Mouse (Mus musculus): ENCODE data around the gene Zfp366.
"Not testable (repeated sequence)": the region's sequence is repeated elsewhere in the genome, so short reads cannot be mapped to it uniquely, and the experiment has no call there.

Zfp366 gene

DNA sequence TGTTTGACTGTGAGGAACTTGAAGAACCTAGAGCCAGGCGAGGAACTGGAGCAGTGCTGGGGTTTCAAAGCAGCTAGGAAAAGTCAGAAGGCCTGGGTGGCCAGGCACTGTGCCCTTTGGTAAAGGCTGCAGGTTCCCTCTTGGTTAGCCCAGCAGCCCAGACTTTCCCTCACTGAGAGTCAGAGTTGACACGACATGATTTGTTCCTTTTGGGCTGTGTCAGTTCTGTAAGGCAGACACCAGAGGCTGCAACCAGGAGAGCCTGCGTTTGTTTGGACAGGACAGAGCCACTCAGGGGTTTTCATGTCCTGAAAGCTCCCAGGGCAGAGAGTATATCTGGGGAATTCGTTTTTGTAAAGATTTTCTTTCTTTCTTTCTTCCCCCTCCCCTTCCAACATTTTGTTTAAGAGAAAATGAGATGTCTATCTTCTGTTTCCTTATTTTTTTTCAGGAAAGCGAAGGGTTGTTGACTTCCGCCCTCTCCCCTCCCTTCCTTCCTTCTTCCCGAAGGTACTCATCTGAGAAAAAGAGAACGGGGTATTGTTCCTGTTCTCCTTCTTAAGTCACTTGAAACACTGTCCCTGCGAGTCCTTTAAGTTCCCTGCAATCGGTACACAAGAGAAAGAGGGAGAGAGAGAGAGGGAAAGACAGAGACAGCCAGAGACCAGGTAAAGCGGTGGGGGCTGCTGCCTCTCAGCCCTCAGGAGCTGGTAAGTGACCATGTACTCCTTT, at the start of gene Zfp366:
Gene Zfp366, plus strand, starts transcription at position 669 of the 732 bp plus-strand sequence.
- no peak for DNase-seq (ENCODE audit: low spot score)

DNA sequence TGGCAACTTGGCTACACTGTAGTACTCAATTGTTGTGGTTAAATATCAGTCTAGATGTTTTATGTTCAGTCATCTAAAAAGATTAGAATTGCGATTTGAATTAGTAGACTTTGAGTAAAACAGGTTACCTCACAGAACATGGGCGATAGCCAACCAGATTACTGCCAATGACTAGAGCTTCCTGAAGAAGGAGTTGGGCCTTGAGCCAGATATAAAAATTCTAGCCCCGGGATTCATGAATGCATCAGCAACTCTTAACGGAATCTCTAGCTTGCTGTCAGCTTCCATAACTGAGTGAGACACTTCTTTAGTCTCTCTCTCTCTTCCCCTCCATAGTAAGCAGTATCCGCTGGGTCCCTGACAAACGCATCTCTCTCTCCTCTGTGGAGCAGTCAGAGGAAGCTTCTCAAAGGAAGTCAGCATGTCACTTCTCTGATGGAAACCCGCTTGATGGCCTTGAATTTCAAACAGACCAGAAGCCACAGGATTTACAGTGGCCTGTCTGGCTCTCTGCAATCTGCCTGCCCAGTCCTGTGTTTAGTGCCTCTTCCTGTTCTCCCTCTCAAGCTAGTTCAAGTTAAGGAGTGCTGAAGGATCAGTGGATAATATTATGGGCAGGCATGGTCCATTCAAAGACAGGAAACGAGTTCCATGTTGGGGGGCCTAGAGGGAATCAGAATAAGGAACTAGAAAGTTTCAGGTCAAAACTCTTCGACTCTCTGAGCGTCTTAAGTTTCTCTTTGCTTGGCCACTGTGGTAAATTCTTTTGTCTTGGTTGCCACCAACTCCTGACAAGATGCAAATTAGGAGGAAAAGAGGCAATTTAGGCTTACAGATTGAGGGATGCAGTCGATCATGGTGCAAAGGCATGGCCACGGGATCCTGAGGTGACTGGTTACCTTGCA, 46.0 kb upstream of the Zfp366 start:
- no peak for DNase-seq (ENCODE audit: low spot score)

DNA sequence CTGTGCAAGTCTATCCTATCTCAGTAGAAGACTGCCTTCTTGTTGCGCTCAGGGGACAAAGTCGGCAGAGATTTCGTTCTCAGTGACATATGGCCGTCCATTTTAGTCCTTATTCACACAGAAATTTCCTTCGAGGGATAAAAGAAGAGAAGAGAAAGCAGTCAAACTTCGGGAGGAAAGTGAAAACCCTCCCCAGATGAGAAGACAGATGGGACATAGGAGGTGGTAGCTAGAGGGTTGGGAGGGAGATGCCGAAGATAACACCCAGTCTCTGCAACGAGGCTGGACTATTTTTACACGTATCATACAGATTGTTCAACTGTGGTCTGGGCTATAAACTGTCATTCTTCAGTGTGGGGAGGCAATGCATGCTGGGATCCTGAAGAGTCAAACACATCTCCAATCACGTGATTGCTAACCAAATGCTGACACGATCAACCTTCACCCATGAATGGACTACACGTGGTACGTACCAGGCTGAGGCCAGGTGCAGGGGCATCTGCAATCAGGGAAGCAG, 38.2 kb upstream of the Zfp366 start:
- no peak for DNase-seq (ENCODE audit: low spot score)

DNA sequence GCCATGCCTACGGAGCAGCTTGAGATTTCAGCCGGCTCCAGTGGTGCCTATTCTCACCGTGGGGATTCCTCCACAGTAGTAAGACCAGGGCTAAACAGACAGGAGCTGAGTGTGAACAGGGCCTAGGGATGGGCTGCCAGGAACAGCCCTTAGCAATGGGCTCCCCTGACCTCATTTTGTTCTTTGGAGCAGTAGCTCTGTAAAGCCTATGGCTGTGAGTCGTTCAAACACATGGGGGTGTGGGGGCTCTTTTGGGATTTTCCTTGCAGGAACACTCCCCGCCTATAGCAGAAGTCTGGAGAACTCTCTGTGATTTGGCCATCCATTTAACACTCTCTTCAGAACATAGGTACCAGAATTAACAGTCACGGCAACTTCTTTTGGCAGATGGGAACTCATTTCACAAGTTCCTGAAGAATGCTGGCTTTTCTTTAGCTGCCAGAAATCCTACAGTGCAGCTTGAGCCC, 36.9 kb upstream of the Zfp366 start:
- DNase-seq (ENCODE audit: low spot score) = no peak

DNA sequence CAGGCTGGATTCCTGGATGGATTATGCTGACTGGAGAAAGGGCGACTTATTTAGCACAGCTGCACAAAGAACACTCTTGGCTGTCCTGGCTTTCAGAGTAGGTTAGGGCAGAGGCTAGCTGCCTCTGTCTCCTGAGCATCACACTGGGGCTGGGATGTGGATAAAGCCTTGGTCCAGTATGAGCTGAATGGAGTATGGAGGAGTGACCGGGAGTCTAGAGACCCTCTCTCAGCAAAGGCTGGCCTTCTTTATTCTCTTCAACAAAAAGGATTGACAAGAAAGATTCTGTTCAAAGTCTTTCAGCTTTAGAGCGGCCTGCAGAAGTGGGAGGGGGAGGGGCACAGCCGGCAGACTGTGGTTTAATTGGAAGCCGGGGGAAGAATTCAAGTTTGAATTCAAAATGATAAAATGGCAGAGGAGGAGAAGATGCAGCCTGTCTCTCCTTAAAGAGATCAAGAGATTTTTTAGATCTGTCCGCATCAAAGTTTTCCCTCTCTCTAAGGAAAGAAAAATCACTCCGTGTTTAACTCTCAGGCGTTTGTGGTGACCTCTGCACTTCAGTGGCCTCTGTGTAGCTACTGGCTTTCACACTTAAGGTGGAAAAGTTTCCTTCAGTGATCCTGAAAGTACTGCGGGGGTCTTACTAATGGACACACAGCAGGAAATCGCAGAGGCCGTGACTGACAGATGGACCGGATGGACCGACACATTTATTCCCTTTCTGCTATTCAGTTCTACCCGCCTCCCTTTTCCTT, 34.9 kb upstream of the Zfp366 start:
- peak; percentile 63 for DNase-seq (ENCODE audit: low spot score)

DNA sequence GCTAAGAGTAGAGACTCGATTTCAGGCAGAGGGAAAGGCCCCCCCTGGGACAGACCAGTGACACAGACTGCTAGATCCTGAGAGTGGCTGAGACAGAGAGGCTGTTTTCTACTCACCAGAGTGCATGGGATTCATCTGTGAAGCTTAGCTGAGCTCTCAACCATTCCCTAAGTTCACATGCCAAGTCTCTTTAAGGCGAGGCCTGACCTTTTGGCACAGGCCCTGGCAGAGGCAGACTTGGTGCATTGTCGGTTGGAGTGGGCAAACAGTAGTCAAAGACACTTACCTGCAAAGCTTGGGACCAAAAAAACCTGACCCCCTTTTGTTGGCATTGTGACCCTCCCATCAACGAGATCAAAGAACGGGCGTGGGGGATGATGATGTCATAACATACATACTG, 34.0 kb upstream of the Zfp366 start:
- DNase-seq (ENCODE audit: low spot score) = no peak

DNA sequence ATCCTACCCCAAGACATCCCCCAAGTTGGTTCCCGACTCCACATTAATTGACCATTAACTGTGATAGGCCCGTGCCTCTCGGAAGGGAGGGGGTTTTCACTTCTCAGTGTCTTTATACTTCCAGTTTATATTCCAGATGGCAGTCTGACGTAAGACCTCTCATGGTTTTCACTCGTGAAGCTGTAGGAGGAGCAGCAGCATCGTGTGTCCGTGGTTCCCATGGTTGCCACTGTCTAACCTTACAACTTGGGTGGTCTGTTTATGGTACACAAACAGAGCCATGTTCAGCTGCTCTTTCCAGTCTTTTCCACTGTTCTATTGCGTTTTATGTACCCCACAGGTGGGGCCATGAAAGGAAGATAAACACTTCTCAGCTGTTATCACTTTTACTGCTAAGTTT, 33.5 kb upstream of the Zfp366 start:
- DNase-seq (ENCODE audit: low spot score) = peak; percentile 62

DNA sequence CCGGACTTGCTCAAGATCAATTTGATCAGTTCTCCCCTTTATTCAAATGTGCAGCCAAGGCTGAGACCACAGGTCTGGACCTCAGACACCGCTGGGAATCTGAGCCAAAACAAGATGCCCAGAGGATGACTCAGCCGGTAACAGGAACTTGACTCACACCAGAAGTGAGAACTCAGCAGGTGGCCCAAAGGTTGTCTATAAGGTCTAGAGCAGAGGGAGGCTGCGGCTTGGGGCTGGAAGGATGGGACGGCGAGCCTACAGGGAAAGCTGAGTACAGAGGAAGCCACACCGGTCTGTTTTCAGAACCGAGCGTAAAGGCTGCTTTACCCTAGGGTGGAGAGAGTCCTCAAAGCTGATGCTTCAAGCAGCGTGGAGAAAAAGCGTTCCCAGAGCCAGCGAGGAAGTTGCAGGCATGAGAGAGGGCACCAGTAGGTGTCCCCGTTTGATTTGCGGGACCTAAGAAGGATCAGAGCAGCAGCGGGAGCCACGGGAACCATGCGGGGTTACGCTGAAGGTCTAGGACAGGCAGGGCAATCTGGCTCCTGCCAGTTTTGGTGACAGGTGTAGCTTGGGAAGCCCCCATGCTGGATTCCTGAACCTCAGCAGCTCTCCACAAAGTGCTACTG, 32.2 kb upstream of the Zfp366 start:
- peak; percentile 35 for DNase-seq (ENCODE audit: low spot score)

DNA sequence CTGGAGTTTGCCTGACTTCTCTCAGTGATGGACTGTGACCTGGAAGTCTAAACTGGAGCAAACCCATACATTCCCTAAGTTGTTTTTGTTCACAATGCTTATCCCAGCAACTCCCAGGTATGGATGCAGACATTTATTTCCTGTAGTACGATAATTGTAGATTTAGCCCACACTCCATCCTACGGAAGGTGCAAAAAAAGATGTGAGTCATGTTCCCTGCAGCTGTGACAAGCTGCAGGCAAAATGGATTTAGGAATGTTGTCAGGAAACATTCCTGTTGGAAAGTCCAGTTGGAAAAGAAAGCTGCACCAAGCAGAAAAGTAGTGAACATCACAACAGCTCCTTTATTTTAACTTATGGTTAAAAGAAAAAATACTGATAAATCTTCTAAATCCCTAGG, 26.9 kb upstream of the Zfp366 start:
- no peak for DNase-seq (ENCODE audit: low spot score)

DNA sequence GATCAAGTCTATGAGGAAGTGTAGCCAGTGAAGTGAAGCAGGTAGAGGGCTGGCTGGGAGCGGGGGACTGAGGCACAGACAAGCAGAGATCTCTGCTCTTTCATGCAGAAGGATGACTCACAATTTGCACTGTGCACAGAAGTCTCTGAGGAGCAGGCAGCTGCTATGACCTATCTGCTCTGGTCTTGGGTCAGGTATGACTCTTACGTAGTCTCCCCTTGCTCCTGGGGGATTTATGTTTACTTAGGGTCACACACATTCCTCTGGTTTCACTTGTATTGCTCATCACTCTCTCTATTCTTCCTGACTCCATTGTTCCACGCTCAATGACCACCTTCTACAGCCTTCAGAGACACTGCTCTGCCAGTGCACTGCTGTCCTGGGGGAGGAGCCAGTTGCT, 25.9 kb upstream of the Zfp366 start:
- DNase-seq (ENCODE audit: low spot score) = no peak

DNA sequence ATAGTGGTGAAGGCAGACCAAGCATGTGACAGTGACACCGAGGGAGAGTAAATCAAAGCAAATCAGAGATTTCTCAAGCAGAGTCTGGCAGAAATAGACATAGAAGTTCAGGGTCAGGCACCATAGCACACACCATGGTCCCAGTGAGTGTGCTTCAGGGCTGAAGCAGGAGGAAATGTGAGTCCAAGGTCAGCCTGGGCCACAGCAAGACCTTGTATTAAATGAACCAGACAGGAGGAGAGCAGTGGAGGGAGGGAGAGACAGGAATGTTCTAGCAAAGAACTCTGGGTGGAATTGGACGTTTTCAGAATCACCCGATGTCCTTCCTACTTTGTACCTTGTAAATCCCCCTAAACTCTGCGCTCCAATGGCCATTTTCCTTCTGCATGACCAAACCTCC, 21.6 kb upstream of the Zfp366 start:
- no peak for DNase-seq (ENCODE audit: low spot score)

DNA sequence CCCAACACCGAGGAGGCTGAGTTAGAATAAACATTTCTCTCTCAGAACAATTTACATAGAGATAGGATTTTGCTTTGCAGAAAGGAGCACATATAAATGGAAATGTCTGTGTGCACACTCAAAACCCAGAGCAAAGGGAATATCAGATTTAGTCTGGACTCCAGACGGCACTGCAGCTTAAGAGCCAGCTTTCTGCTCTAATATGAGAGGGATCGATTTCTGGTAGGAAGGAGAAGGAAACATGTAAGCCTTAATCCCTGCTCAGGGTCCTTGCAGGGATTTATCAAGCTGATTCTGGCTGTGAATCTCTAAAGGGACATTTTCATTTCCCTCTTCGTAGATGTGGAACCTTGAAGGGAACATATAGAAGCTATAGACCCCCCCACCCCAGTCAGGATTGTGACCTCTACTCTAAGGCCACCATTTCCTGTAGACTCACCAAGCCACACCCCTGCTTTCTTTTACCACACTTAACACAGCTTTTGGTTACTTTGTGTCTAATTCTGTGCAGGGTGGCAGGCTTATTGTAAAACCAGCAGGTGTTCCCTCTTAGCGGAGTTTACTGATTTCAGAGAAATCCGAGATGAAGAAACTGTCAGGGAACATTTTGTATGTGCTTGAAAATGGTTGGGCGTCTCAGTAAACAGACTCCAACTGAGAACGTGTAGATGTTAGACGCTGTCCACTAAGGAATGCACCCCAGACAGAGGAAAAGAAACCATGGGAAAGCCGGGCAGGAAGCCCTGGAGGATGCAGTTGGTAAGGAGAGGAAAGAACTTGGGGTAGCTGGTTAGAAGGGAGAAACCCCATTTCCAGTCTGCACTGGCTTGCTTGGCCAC, 20.9 kb upstream of the Zfp366 start:
- DNase-seq (ENCODE audit: low spot score) = no peak

DNA sequence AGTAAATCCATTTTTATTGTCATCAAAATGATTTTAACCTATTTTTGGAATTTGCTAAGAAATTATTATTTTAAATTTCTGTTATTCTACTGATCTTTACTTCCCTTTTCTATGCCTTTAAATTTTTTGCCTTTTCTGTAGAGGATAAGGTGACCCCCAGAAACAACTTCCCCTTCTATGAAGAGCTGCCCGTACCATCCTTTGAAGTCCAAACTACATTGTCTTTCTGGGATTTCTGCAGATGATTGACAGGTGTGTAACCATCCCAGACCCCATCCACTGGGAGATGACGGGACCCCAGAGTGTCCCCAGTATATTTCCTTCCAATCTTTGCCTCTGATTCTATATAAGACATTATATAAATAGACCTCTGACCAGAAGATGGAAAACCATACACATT, 20.3 kb upstream of the Zfp366 start:
- DNase-seq (ENCODE audit: low spot score) = no peak

DNA sequence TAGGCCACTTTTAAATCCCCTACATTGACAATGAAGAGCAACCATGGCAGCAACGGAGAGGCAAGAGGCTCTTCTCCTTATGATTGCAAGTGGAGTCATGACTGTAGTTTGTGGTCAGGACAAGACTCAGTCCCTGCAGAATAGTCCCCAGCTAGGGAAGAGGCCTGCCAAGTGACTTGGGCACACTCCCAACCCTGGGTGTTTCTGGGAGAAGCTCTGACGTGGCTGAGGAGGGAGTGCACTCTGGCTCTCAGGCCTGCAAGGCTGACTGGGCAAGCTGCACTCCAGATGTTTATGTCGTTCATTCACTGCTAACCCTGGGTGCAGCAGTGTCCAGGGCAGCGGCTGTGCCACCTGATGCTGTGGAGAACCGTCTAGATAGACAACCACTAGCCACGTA, 15.2 kb upstream of the Zfp366 start:
- no peak for DNase-seq (ENCODE audit: low spot score)

DNA sequence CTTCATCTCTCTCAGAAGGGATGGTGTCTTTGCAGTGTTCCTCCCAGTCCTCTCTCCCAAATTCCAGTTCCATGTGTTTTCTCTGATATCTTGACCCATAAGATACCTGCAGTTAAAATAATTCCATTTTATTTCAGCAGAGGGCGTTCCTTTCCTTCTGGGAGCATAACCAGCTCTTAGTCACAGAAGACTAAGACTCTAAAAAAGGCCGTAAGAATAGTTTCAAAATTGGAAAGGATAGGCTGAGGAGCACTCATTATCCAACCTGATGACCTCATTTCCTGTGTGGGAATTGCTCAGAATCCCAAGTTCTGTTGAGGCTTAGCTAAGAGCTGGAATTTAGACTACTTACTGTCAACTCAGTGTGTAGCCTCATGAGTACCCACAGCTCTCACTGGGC, 14.3 kb upstream of the Zfp366 start:
- DNase-seq (ENCODE audit: low spot score) = peak; percentile 64

DNA sequence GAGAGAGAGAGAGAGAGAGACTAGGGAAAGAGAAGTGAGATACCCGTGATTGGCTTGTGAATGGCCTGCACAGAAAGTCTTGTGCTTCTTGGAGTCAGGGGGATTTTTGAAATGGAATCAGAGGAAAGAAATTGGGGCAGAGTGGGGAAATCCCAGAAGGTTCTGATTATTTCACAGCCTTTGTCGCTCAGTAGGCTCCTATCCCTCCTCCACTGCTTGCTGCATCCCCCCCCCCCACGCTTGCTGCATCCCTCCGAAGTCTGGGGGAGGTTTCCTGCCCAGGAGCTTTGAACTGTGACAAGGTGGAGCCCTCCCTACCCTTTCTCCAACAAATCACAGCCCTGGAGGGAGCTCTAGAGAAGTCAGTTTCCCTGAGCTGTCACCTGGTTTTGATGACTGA, 10.8 kb upstream of the Zfp366 start:
- DNase-seq (ENCODE audit: low spot score) = peak; percentile 45

DNA sequence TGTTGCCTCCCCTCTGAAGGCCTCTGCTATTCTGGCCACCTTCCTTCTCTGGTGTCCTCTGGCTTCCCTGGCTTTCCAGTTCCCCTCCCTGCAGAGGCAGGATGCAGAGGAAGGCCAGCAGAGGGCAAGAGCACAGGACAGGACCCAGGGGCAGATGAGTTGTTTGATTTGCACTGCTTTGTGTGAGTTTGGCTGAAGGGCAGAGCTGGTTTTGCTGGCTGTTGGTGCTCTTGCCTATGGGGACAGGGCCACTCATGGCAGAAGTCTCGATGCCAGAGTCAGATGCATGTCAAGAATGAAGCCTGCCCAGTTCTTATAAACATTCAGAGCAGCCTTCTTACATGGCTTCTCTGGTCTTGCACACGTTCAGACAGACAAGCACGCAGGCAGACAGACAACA, 1.8 kb upstream of the Zfp366 start:
- DNase-seq (ENCODE audit: low spot score) = not testable (repeated sequence)

DNA sequence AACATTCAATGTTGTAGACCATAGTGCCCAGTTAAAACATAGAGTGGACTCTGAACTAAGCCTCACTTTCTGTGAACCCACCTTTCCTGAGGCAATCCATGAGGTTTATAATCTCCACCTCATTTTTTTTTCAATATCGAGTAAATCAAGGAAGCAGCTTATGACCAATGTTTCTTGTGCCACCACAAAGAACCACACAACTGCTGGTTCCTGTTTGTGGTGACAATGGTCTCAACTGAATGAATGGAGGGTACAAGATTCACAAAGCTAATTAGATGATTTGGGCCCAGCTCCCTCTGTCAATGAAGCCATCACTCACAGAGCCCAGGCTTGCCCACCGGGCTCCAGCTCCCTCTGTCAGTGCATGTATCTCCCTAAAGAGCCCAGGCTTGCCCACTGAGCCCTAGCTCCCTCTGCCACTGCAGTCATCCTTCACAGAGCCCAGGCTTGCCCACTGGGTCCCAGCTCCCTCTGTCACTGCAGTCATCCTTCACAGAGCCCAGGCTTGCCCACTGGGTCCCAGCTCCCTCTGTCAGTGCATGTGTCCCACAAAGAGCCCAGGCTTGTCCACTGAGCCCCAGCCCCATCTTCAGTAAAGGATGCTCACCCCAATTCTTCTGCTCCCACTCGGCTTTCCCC, 1.2 kb upstream of the Zfp366 start:
- no peak for DNase-seq (ENCODE audit: low spot score)

DNA sequence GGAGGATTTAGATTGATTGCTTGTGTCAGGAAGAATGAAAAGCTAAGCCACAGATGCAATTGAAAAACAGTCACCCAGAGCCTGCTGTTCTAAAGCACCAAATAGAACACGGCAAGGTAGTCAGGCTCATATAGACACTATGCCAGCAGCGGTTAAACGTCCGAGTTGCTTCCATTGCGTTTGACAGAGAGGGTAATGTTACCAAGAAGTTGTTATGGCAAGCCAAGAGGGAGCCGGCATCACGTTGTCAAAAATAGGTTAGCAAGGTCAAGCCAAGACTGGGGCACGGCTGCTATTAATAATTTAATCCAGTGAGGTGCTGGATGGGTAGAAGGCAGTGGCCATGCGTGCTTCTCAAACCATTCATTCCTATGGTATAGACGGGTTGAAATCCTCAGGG, 950 bp downstream of the Zfp366 start:
- DNase-seq (ENCODE audit: low spot score) = no peak

DNA sequence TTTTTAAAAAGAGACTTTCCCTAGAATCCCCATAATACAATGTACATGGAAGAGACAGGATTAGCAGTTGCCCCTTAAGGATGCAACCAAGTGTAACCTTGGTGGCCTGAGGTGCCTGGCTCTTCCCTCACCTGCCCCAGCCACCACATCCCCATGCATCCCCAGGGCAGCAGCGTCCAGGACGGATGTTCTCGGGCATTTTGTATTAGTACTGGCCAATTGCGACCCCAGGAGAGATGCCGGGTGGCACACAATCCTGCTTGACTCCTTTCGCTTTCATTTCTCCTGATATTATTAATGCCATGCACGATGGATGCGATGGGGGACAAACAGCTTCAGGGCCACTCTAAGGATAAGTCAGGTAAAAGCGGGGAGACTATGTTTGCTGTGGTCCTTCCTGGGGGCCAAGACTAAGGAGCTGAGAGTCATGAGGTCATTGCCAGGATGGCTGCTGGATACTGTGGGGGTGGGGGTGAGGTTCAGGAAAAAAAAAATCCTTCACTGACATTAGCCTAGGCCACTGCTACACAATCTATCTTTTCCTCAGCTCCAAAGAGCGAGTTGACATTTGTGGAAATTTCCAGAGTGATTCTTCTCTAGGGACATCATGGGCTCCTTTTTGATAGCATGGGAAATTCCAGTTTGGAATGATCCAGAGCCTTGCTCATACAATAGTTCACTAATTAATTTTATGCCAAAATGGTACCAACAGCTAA, 1.7 kb downstream of the Zfp366 start:
- no peak for DNase-seq (ENCODE audit: low spot score)
